Mouse (Mus musculus): ENCODE measurements around the gene Snx21. TPM values are rescaled to one million over a fixed set of nuclear protein-coding genes. Genes with fewer than 3 reads are reported as not detected.
"Not testable (repeated sequence)": the region's sequence is repeated elsewhere in the genome, so short reads cannot be mapped to it uniquely, and the experiment has no call there.

Snx21 gene
- polyA plus RNA-seq, 1 experiment: 14.4 TPM

DNA sequence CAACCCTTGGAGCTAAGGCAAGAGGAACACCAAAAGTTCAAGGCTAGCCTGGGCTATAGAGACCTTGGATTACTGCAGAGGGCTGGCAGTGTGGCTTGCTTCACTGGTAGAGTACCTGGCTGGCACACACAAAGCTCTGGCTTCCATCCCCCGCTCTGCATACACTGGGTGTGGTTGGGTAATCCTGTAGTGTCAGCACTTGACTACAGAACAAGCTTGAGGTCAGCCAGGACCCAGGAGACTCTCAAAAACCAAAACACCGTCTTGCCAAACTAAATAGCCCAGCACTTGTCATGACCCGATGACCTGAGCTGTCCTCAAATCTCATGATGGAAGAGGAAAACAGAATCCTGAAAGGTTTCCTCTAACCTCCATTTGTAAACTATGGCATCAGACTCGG, 4.8 kb downstream of the Snx21 start:
- Histone ChIP-seq H3K27ac (ENCODE audit: insufficient read depth, low read length) (no peak overlapping the region), H3K4me1 (ENCODE audit: control insufficient read depth, insufficient read depth, low read length) (peaks cover 12% of the 10 kb centered on the region), H3K4me3 (ENCODE audit: insufficient read depth, low read length) (no peak overlapping the region)
- no peak for TF ChIP-seq POLR2A (IDR thresholded peaks at IDR 0.05; ENCODE audit: low read depth, low read length)
- no peak for TF ChIP-seq CTCF (IDR thresholded peaks at IDR 0.05; ENCODE audit: borderline replicate concordance, insufficient read depth, low read length)

GRCm38 (mm10) chr2:164791841-164792261, 6.2 kb downstream of the Snx21 start:
- Histone ChIP-seq H3K27ac (ENCODE audit: insufficient read depth, low read length) (no peak overlapping the region), H3K4me1 (ENCODE audit: control insufficient read depth, insufficient read depth, low read length) (peaks cover 11% of the 10 kb centered on the region), H3K4me3 (ENCODE audit: insufficient read depth, low read length) (no peak overlapping the region)
- TF ChIP-seq CTCF (IDR thresholded peaks at IDR 0.05; ENCODE audit: borderline replicate concordance, insufficient read depth, low read length) (no peak), POLR2A (IDR thresholded peaks at IDR 0.05; ENCODE audit: low read depth, low read length) (no peak)

- no peak overlapping the region for H3K27ac ChIP-seq (ENCODE audit: insufficient read depth, low read length)
- H3K4me1 ChIP-seq (ENCODE audit: control insufficient read depth, insufficient read depth, low read length): peaks cover 8% of the 10 kb centered on the region
- no peak overlapping the region for H3K4me3 ChIP-seq (ENCODE audit: insufficient read depth, low read length)
- TF ChIP-seq CTCF (IDR thresholded peaks at IDR 0.05; ENCODE audit: borderline replicate concordance, insufficient read depth, low read length): no peak
- TF ChIP-seq POLR2A (IDR thresholded peaks at IDR 0.05; ENCODE audit: low read depth, low read length): no peak
Observed at GRCm38 (mm10) chr2:164792400-164793190, 7.0 kb downstream of the Snx21 start.

GRCm38 (mm10) chr2:164793236-164793635, 7.6 kb downstream of the Snx21 start:
- Histone ChIP-seq H3K4me1 (ENCODE audit: control insufficient read depth, insufficient read depth, low read length) (peaks cover 4% of the 10 kb centered on the region; the same call in 1 of the 2 replicates), H3K4me3 (ENCODE audit: insufficient read depth, low read length) (no peak overlapping the region)
- no peak for TF ChIP-seq POLR2A (IDR thresholded peaks at IDR 0.05; ENCODE audit: low read depth, low read length)
- TF ChIP-seq CTCF (IDR thresholded peaks at IDR 0.05; ENCODE audit: borderline replicate concordance, insufficient read depth, low read length): peak; percentile 55; the same call in 1 of the 2 replicates

DNA sequence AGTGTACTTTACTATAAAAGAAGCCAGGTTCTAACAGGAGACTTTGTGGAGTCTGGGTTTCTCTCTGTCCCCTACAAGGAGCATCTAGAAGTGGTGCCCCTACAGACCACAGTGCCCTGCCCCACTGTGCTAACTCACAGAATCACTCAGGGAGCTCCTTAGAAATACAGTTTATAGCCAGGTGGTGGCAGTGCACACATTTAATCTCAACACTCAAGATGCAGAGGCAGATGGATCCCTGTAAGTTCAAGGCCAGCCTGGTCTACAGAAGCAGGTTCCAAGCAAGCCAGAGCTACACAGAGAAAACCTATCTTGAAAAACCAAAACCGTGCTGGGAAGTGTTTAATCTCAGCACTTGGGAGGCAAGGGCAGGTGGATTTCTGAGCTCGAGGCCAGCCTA, 8.1 kb downstream of the Snx21 start:
- Histone ChIP-seq H3K4me3 (ENCODE audit: insufficient read depth, low read length) (no peak overlapping the region), H3K27ac (ENCODE audit: insufficient read depth, low read length) (no peak overlapping the region), H3K4me1 (ENCODE audit: control insufficient read depth, insufficient read depth, low read length) (no peaks in the 10 kb centered on the region)
- no peak for TF ChIP-seq POLR2A (IDR thresholded peaks at IDR 0.05; ENCODE audit: low read depth, low read length)
- TF ChIP-seq CTCF (IDR thresholded peaks at IDR 0.05; ENCODE audit: borderline replicate concordance, insufficient read depth, low read length): no peak

More at GRCm38 (mm10) chr2:164793236-164793635, 7.6 kb downstream of the Snx21 start:
- no peak overlapping the region for H3K27ac ChIP-seq (ENCODE audit: insufficient read depth, low read length)

GRCm38 (mm10) chr2:164794293-164794692, 8.7 kb downstream of the Snx21 start:
- H3K4me1 ChIP-seq (ENCODE audit: control insufficient read depth, insufficient read depth, low read length): no peaks in the 10 kb centered on the region
- H3K27ac ChIP-seq (ENCODE audit: insufficient read depth, low read length): no peak overlapping the region
- no peak overlapping the region for H3K4me3 ChIP-seq (ENCODE audit: insufficient read depth, low read length)
- TF ChIP-seq POLR2A (IDR thresholded peaks at IDR 0.05; ENCODE audit: low read depth, low read length): no peak
- TF ChIP-seq CTCF (IDR thresholded peaks at IDR 0.05; ENCODE audit: borderline replicate concordance, insufficient read depth, low read length): peak; percentile 64

- Histone ChIP-seq H3K4me3 (ENCODE audit: insufficient read depth, low read length) (no peak overlapping the region), H3K27ac (ENCODE audit: insufficient read depth, low read length) (no peak overlapping the region), H3K4me1 (ENCODE audit: control insufficient read depth, insufficient read depth, low read length) (no peaks in the 10 kb centered on the region)
- TF ChIP-seq CTCF (IDR thresholded peaks at IDR 0.05; ENCODE audit: borderline replicate concordance, insufficient read depth, low read length) (no peak), POLR2A (IDR thresholded peaks at IDR 0.05; ENCODE audit: low read depth, low read length) (no peak)
Observed at GRCm38 (mm10) chr2:164795868-164796267, 10.2 kb downstream of the Snx21 start.

DNA sequence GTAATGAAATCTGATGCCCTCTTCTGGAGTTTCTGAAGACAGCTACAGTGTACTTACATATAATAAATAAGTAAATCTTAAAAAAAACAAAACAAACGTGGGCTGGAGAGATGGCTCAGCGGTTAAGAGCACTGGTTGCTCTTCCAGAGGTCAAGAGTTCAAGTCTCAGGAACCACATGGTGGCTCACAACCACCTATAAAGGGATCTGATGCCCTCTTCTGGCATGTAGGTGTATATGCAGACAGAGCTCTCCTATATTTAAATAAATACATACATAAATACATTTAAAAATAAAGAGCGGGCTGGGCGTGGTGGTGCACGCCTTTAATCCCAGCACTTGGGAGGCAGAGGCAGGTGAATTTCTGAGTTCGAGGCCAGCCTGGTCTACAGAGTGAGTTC, 12.9 kb downstream of the Snx21 start:
- H3K4me3 ChIP-seq (ENCODE audit: insufficient read depth, low read length); H3K4me1 ChIP-seq (ENCODE audit: control insufficient read depth, insufficient read depth, low read length); H3K27ac ChIP-seq (ENCODE audit: insufficient read depth, low read length): not testable (repeated sequence)

GRCm38 (mm10) chr2:164800252-164801004, 14.8 kb downstream of the Snx21 start:
- TF ChIP-seq POLR2A (IDR thresholded peaks at IDR 0.05; ENCODE audit: low read depth, low read length) (no peak), CTCF (IDR thresholded peaks at IDR 0.05; ENCODE audit: borderline replicate concordance, insufficient read depth, low read length) (no peak)
- no peak overlapping the region for H3K4me3 ChIP-seq (ENCODE audit: insufficient read depth, low read length)
- peaks cover 2% of the 10 kb centered on the region; the same call in 1 of the 2 replicates for H3K4me1 ChIP-seq (ENCODE audit: control insufficient read depth, insufficient read depth, low read length)
- no peak overlapping the region for H3K27ac ChIP-seq (ENCODE audit: insufficient read depth, low read length)
